Mouse (Mus musculus) forebrain, postnatal 0 days (tissue): ENCODE data around the gene Vsir. TPM values are rescaled to one million over a fixed set of nuclear protein-coding genes. Genes with fewer than 3 reads are reported as not detected.

Experiments used
- ATAC-seq: fragments of 200-750 bp; cut with Nextera tagmentation; 2 replicates; pipeline ENCODE4 v1.8.0; 2017; ENCODE audit warnings: mild to moderate bottlenecking, moderate library complexity
- DNase-seq: peaks from one replicate; pipeline ENCODE4 v3.0.0-alpha.2; 2015
- H3K27ac ChIP-seq: fragments of 300-500 bp; sonication (generic); 2 replicates; pipeline ENCODE4 v1.5.1; 2014; ENCODE audit warnings: low read depth, mild to moderate bottlenecking, antibody characterized with exemption, low read length, moderate library complexity, mixed read lengths
- H3K27me3 ChIP-seq: fragments of 300-500 bp; sonication (generic); 2 replicates; pipeline ENCODE4 v1.6.1; 2014; ENCODE audit warnings: mild to moderate bottlenecking, low read length, mixed read lengths; ENCODE audit not compliant: insufficient read depth
- H3K36me3 ChIP-seq: fragments of 300-500 bp; sonication (generic); 2 replicates; pipeline ENCODE4 v1.6.1; 2014; ENCODE audit warnings: mild to moderate bottlenecking, moderate library complexity; ENCODE audit not compliant: insufficient read depth
- H3K4me1 ChIP-seq: fragments of 300-500 bp; sonication (generic); 2 replicates; pipeline ENCODE4 v1.6.1; 2014; ENCODE audit warnings: antibody characterized with exemption; ENCODE audit not compliant: insufficient read depth
- H3K4me2 ChIP-seq: fragments of 300-500 bp; sonication (generic); 2 replicates; pipeline ENCODE4 v1.6.1; 2014; ENCODE audit warnings: low read depth, mild to moderate bottlenecking, moderate library complexity
- H3K4me3 ChIP-seq: fragments of 300-500 bp; sonication (generic); 2 replicates; pipeline ENCODE4 v1.5.1; 2014; ENCODE audit warnings: low read depth, low read length, mixed read lengths
- H3K9ac ChIP-seq: fragments of 300-500 bp; sonication (generic); 2 replicates; pipeline ENCODE4 v1.6.1; 2014; ENCODE audit warnings: mild to moderate bottlenecking
- H3K9me3 ChIP-seq: fragments of 300-500 bp; sonication (generic); 2 replicates; pipeline ENCODE4 v1.6.1; 2016; ENCODE audit warnings: low read length
- CTCF ChIP-seq: sonication (generic); IDR thresholded peaks from 2 replicates; pipeline ENCODE4 v1.5.1; 2016; ENCODE audit warnings: antibody characterized with exemption, control low read depth, low read depth
- WGBS: fragments of 180-500 bp; shearing (Covaris S2); extraction: QIAGEN DNeasy Blood & Tissue Kit; methylation state at CpG from one replicate; pipeline ENCODE4 v1.1.7; 2014; 5-methylcytosine and 5-hydroxymethylcytosine counted together
- polyA plus RNA-seq: library from polyadenylated mRNA; unstranded; fragments of >200 nt; fragmentation: Nextera tagmentation; extraction: Ambion mirVana; gene quantifications from 2 replicates; pipeline ENCODE4 v1.2.1, GENCODE M21; 2015
- total RNA-seq: library from RNA; depleted of rRNA; stranded (reverse); fragments of >200 nt; gene quantifications from 2 replicates; pipeline ENCODE4 v1.2.3, GENCODE M21; 2014

Vsir gene
- total and polyA plus RNA-seq, 2 experiments from 2014 or later = 2.5 to 6.8 TPM

- TF ChIP-seq CTCF = no peak
- Histone ChIP-seq H3K4me1 (no peaks in the 10 kb centered on the region), H3K4me2 (no peak overlapping the region), H3K27me3 (peaks cover 8% of the 10 kb centered on the region), H3K9ac (no peak overlapping the region), H3K36me3 (no peaks in the 10 kb centered on the region), H3K9me3 (no peaks in the 10 kb centered on the region), H3K4me3 (no peak overlapping the region), H3K27ac (no peak overlapping the region)
- no peak for ATAC-seq
- no peak for DNase-seq
- whole genome bisulfite sequencing = 47% methylated on average over 6 of the region's 6 CpGs
Observed at GRCm38 (mm10) chr10:60349056-60349455, 2.4 kb downstream of the Vsir start.

- no peak for ATAC-seq
- Histone ChIP-seq H3K27ac (no peak overlapping the region), H3K4me2 (no peak overlapping the region), H3K27me3 (peaks cover 8% of the 10 kb centered on the region), H3K4me1 (no peaks in the 10 kb centered on the region), H3K4me3 (no peak overlapping the region), H3K36me3 (no peaks in the 10 kb centered on the region), H3K9ac (no peak overlapping the region), H3K9me3 (no peaks in the 10 kb centered on the region)
- 94% methylated on average over 5 of the region's 5 CpGs for WGBS
- DNase-seq = no peak
- no peak for TF ChIP-seq CTCF
Observed at GRCm38 (mm10) chr10:60349644-60350043, 3.0 kb downstream of the Vsir start.

- 45% methylated on average over 5 of the region's 5 CpGs for WGBS
- TF ChIP-seq CTCF = no peak
- no peak overlapping the region for H3K4me2 ChIP-seq
Observed at GRCm38 (mm10) chr10:60350077-60350804, 3.6 kb downstream of the Vsir start.

GRCm38 (mm10) chr10:60350805-60351167 lies 4.1 kb downstream of the Vsir start:
- ATAC-seq (peak; percentile 44; the same call in 1 of the 2 replicates), DNase-seq (peak; percentile 59)
- Histone ChIP-seq H3K27ac (no peak overlapping the region), H3K27me3 (peaks cover 8% of the 10 kb centered on the region), H3K9me3 (no peaks in the 10 kb centered on the region), H3K9ac (no peak overlapping the region), H3K4me3 (no peak overlapping the region), H3K4me2 (no peak overlapping the region), H3K36me3 (no peaks in the 10 kb centered on the region), H3K4me1 (no peaks in the 10 kb centered on the region)
- TF ChIP-seq CTCF = no peak
- 45% methylated on average over 3 of the region's 3 CpGs for WGBS

More at GRCm38 (mm10) chr10:60350077-60350804, 3.6 kb downstream of the Vsir start:
- H3K27ac ChIP-seq = no peak overlapping the region
- H3K9me3 ChIP-seq = no peaks in the 10 kb centered on the region
- ATAC-seq (no peak), DNase-seq (no peak)
- no peak overlapping the region for H3K4me3 ChIP-seq
- H3K27me3 ChIP-seq = peaks cover 8% of the 10 kb centered on the region
- no peaks in the 10 kb centered on the region for H3K4me1 ChIP-seq
- H3K36me3 ChIP-seq = no peaks in the 10 kb centered on the region
- no peak overlapping the region for H3K9ac ChIP-seq

GRCm38 (mm10) chr10:60351248-60351647 lies 4.6 kb downstream of the Vsir start:
- no peak overlapping the region for H3K27ac ChIP-seq
- WGBS = 32% methylated on average over 3 of the region's 3 CpGs

GRCm38 (mm10) chr10:60351761-60352455 lies 5.3 kb downstream of the Vsir start:
- WGBS = 42% methylated on average over 7 of the region's 7 CpGs
- Histone ChIP-seq H3K9ac (no peak overlapping the region), H3K9me3 (no peaks in the 10 kb centered on the region), H3K4me3 (no peak overlapping the region), H3K27ac (no peak overlapping the region), H3K27me3 (no peaks in the 10 kb centered on the region), H3K36me3 (no peaks in the 10 kb centered on the region), H3K4me1 (no peaks in the 10 kb centered on the region), H3K4me2 (no peak overlapping the region)
- DNase-seq (no peak), ATAC-seq (peak; percentile 66)
- no peak for TF ChIP-seq CTCF

More at GRCm38 (mm10) chr10:60351248-60351647, 4.6 kb downstream of the Vsir start:
- Histone ChIP-seq H3K27me3 (peaks cover 3% of the 10 kb centered on the region), H3K4me2 (no peak overlapping the region), H3K36me3 (no peaks in the 10 kb centered on the region), H3K9me3 (no peaks in the 10 kb centered on the region), H3K4me1 (no peaks in the 10 kb centered on the region), H3K9ac (no peak overlapping the region), H3K4me3 (no peak overlapping the region)
- ATAC-seq (no peak), DNase-seq (no peak)
- no peak for TF ChIP-seq CTCF
